Mouse (Mus musculus) Patski (cell line): ENCODE data around the gene Prmt6. TPM values are rescaled to one million over a fixed set of nuclear protein-coding genes. Genes with fewer than 3 reads are reported as not detected.

Source experiments
- ATAC-seq: fragments of 100-300 bp; one replicate; pipeline ENCODE4 v1.8.0; 2021
- CTCF ChIA-PET: fragments of 350-600 bp; sonication (Branson Sonifier 250); formaldehyde crosslinking; loops from one replicate; lab custom pipeline; 2022; ENCODE audit warnings: inconsistent platforms; lab: Charles Lee
- POLR2A ChIA-PET: fragments of 350-600 bp; sonication (Branson Sonifier 250); formaldehyde crosslinking; loops from one replicate; lab custom pipeline; 2022; ENCODE audit warnings: antibody characterized with exemption, inconsistent platforms; lab: Charles Lee
- DNase-seq: peaks from one replicate; pipeline ENCODE4 v3.0.0-alpha.2; 2011; ENCODE audit warnings: low read depth, low spot score
- H3K27me3 ChIP-seq: fragments of 371-371 bp; one replicate; pipeline ENCODE4 v1.5.1; 2021
- CTCF ChIP-seq: fragments of 100-300 bp; IDR thresholded peaks from one replicate; pipeline ENCODE4 v1.5.1; 2021
- in situ Hi-C: fragments of 300-500 bp; cut with MboI; formaldehyde crosslinking; loops from 3 replicates; pipeline ENCODE4 v1.11.1; 2018; ENCODE audit warnings: low pct_unique_long_range_greater_than_20kb, mixed read lengths
- polyA plus RNA-seq: library from polyadenylated mRNA; unstranded; gene quantifications from one replicate; pipeline ENCODE4 v1.2.3, GENCODE M21; 2021

Gene Prmt6
- 28.4 TPM for polyA plus RNA-seq

GRCm38 (mm10) chr3:110250839-110251700 lies at the start of gene Prmt6:
Gene Prmt6 (minus strand): TSS chr3:110250998.
- CTCF ChIA-PET, result interaction anchor here (1.1 to 4.2 kb wide), 5 partner anchors 11 to 714 kb away, joined by 3 to 24 read pairs (median 4); no protein-coding TSS in a partner anchor
- ATAC-seq, result peak; percentile 96
- POLR2A ChIA-PET, result interaction anchor here (0.6 to 1.8 kb wide), 6 partner anchors 13 to 519 kb away, joined by 3 to 6 read pairs (median 4); partner anchors contain the start of gene Ntng1

GRCm38 (mm10) chr3:110290485-110291045 lies 39.8 kb upstream of the Prmt6 start:
- DNase-seq, result no peak
- no peak for ATAC-seq
- in situ Hi-C loops, result no loop called here
- ChIA-PET CTCF (interaction anchor here (1.1 to 1.8 kb wide), 6 partner anchors 10 to 152 kb away, joined by 3 to 6 read pairs (median 4); no protein-coding TSS in a partner anchor), POLR2A (no interaction called here)
- peaks cover 21% of the 10 kb centered on the region for H3K27me3 ChIP-seq
- no peak for TF ChIP-seq CTCF

More at GRCm38 (mm10) chr3:110250839-110251700, at the start of gene Prmt6:
- DNase-seq, result peak; percentile 61
- no peak for TF ChIP-seq CTCF
- in situ Hi-C loops, result loop anchor here (5.0 kb wide), 1 partner anchor 719 kb away; no protein-coding TSS in a partner anchor
- no peaks in the 10 kb centered on the region for H3K27me3 ChIP-seq

GRCm38 (mm10) chr3:110282651-110283050 lies 31.9 kb upstream of the Prmt6 start:
- in situ Hi-C loops, result no loop called here
- ATAC-seq, result no peak
- CTCF ChIA-PET, result interaction anchor here (1.5 kb wide), 1 partner anchor 10 kb away, joined by 5 read pairs; no protein-coding TSS in a partner anchor
- POLR2A ChIA-PET, result no interaction called here
- DNase-seq, result no peak
- H3K27me3 ChIP-seq, result peaks cover 36% of the 10 kb centered on the region
- no peak for TF ChIP-seq CTCF

GRCm38 (mm10) chr3:110267790-110268189 lies 17.0 kb upstream of the Prmt6 start:
- ATAC-seq, result no peak
- H3K27me3 ChIP-seq, result peaks cover 6% of the 10 kb centered on the region
- in situ Hi-C loops, result no loop called here
- CTCF ChIA-PET, result interaction anchor here (0.9 to 2.1 kb wide), 7 partner anchors 8 to 198 kb away, joined by 3 to 8 read pairs (median 4); partner anchors contain the start of gene Prmt6
- POLR2A ChIA-PET, result interaction anchor here (0.5 to 1.0 kb wide), 2 partner anchors 17 to 140 kb away, joined by 3 read pairs; partner anchors contain the start of gene Prmt6
- no peak for DNase-seq
- TF ChIP-seq CTCF, result no peak

- peaks cover 4% of the 10 kb centered on the region for H3K27me3 ChIP-seq
- ATAC-seq (no peak), DNase-seq (no peak)
- POLR2A ChIA-PET, result no interaction called here
- TF ChIP-seq CTCF, result no peak
- in situ Hi-C loops, result loop anchor here (5.0 kb wide), 1 partner anchor 721 kb away; no protein-coding TSS in a partner anchor
- CTCF ChIA-PET, result interaction anchor here (1.0 kb wide), 1 partner anchor 712 kb away, joined by 3 read pairs; no protein-coding TSS in a partner anchor
Measured at GRCm38 (mm10) chr3:110253105-110253504, 2.3 kb upstream of the Prmt6 start.

GRCm38 (mm10) chr3:110249891-110250838 lies 633 bp downstream of the Prmt6 start:
- no peaks in the 10 kb centered on the region for H3K27me3 ChIP-seq
- no peak for TF ChIP-seq CTCF
- peak; percentile 82 for ATAC-seq
- DNase-seq, result peak; percentile 37
- in situ Hi-C loops, result loop anchor here (5.0 kb wide), 1 partner anchor 718 kb away; no protein-coding TSS in a partner anchor
- POLR2A ChIA-PET, result interaction anchor here (0.6 to 1.8 kb wide), 6 partner anchors 12 to 1270 kb away, joined by 3 to 6 read pairs (median 4); partner anchors contain the start of gene Ntng1
- CTCF ChIA-PET, result interaction anchor here (0.8 to 4.2 kb wide), 7 partner anchors 11 to 713 kb away, joined by 3 to 24 read pairs (median 4); no protein-coding TSS in a partner anchor

GRCm38 (mm10) chr3:110236819-110237463 lies 13.9 kb downstream of the Prmt6 start:
- H3K27me3 ChIP-seq, result no peaks in the 10 kb centered on the region
- in situ Hi-C loops, result no loop called here
- ChIA-PET CTCF (no interaction called here), POLR2A (no interaction called here)
- no peak for ATAC-seq
- no peak for TF ChIP-seq CTCF
- no peak for DNase-seq

Other genes starting within 250 kb of the Prmt6 start
- 4.4 TPM for gene Ntng1, start 107.0 kb downstream of the Prmt6 start, polyA plus RNA-seq